Mouse (Mus musculus) urinary bladder, adult 2 months (tissue): Measurements from ENCODE around the gene Sall4. TPM values are rescaled to one million over a fixed set of nuclear protein-coding genes. Genes with fewer than 3 reads are reported as not detected.
A peak's percentile ranks its signal among the peaks of the same experiment; 100 is the strongest.
"Not testable (repeated sequence)": the region's sequence is repeated elsewhere in the genome, so short reads cannot be mapped to it uniquely, and the experiment has no call there.

Experiments used
- DNase-seq: peaks from one replicate; pipeline ENCODE4 v3.0.0; 2022; ENCODE audit warnings: low spot score
- polyA plus RNA-seq: library from polyadenylated mRNA; depleted of rRNA; stranded (reverse); fragments of >200 nt; gene quantifications from 2 replicates; pipeline ENCODE4 v1.2.3, GENCODE M21; 2012

The Sall4 gene
- polyA plus RNA-seq, 1 experiment, result 0.15 TPM

GRCm38 (mm10) chr2:168744406-168744805 is 23.3 kb downstream of the Sall4 start:
- not testable (repeated sequence) for DNase-seq

DNA sequence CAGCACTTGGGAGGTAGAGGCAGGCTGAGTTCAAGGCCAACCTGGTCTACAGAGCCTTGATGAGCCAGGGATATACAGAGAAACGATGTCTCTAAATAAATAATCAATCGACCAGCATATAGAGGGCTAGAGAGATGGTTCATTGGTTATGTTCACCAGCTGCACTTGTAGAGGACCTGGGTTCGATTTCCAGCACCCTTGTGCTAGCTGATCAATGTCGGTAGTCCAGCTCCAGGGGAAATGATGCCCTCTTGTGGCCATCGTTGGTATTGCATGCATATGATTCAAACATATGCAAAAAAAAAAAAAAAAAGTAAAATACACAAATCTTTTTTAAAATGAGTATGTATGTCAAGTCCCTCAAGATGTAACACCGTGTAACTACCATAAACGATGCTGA is 25.1 kb downstream of the Sall4 start:
- DNase-seq, result no peak

DNA sequence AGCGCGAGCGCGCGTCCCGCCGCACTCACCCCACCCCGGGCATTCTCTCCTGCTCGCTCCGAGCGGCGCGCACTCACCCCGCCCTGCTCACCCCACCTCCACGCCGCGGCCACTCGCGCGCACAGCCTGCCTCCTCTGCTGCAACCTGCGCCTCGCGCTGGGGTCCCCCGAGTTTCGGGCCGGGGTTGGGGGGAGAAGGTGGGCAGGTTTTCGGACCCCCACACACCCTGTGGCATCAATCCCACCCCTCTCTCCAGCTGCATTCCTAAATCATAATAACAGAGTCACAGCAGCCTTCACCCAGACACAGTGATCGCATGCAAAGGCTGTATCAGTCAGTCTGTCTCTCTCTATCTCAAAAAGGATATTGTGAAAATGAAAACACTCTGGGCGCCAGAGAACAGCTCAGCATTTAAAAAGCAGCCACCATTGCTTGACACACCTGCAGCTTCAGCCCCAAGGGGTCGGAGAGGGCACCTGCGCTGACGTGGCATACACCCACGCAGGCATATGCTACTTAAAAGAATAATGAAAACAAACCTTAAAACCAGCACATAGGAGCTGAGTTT is 25.6 kb downstream of the Sall4 start, which contains the start of gene Atp9a:
TSS of gene Atp9a (minus strand) at position 351 of the 569 bp plus-strand sequence.
- peak; percentile 59 for DNase-seq

GRCm38 (mm10) chr2:168741273-168742058 is 26.3 kb downstream of the Sall4 start:
- peak; percentile 81 for DNase-seq

DNA sequence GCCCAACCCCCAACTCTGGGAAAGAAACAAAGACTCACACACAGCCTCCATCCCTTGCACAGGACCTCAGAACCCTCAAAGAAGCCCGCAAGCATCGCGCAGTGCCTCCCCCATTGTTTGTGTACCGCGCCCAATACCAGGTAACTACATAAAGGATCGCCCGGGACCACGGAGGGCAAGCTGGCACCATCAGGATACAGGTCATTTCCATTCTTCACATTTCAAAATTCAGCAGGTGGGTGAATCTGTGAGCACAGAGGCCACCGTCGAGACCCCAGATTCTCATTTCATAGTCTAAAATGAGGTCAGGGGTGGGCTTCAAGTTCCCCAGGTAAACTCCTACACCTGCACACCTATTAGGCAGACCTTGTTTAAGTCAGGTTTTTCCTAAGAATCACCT is 27.2 kb downstream of the Sall4 start:
- no peak for DNase-seq

GRCm38 (mm10) chr2:168738854-168739253 is 28.9 kb downstream of the Sall4 start:
- DNase-seq, result no peak

GRCm38 (mm10) chr2:168737878-168738277 is 29.9 kb downstream of the Sall4 start:
- DNase-seq, result no peak

DNA sequence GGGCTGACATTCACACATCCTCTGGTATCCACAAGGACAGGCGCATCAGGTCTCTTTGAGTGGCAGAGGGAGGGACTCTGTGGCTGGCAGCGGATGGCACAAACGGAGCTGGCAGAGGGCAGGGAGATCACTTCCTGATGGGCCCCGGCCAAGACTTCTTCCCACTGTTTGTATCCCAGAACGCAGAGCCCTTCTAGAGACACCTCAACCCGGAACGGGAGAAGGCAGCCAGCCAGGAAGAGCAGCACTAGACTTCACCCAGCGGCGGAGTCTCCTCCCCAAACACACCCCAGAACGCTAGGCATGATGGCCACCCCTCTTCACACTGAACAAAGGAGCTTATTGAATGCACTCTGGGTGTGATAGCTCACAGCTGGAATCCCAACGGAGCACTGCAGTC is 33.7 kb downstream of the Sall4 start:
- DNase-seq, result no peak

GRCm38 (mm10) chr2:168731258-168731657 is 36.5 kb downstream of the Sall4 start:
- no peak for DNase-seq

DNA sequence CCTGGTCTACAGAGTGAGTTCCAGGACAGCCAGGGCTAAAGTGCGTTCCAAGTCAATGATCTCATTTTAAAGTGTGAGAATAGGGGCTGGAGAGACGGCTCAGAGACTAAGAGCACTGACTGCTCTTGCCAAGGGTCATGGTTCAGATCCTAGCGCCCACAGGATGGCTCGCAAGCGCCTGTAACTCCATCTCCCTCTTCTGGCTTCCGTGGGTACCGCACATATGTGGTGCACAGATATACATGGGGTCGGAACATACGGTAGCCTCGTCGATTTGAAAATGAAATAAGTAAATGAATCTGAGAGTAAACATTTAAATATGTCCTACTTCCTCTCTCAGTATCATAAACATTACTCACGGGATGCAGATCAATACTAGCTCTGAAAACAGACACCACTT is 38.0 kb downstream of the Sall4 start:
- no peak for DNase-seq

- no peak for DNase-seq
These were observed 39.7 kb downstream of the Sall4 start for GRCm38 (mm10) chr2:168728045-168728444.

DNA sequence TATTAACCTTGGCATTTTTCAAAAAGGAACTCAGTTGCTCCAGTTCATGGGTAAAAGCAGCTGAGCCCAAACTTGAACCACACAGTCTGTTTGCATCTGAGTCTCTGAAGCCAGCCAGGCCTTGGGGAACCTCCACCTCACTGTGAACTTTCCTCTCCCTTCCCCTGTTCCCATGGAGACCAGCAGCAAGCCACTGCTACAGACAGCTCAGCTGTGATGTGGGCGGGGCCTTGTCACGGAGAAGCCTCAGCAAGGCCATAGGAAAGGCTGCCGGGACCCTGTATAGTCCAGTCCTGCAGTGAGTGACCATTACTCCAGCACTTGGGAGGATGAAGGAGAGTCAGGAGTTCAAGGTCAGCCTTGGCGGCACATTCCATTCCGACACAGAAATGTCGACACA is 41.7 kb downstream of the Sall4 start:
- DNase-seq, result no peak

GRCm38 (mm10) chr2:168721313-168721712 is 46.4 kb downstream of the Sall4 start:
- DNase-seq, result no peak

- no peak for DNase-seq
These were observed 48.0 kb downstream of the Sall4 start for GRCm38 (mm10) chr2:168719742-168720141.

GRCm38 (mm10) chr2:168718735-168719134 is 49.0 kb downstream of the Sall4 start:
- no peak for DNase-seq

DNA sequence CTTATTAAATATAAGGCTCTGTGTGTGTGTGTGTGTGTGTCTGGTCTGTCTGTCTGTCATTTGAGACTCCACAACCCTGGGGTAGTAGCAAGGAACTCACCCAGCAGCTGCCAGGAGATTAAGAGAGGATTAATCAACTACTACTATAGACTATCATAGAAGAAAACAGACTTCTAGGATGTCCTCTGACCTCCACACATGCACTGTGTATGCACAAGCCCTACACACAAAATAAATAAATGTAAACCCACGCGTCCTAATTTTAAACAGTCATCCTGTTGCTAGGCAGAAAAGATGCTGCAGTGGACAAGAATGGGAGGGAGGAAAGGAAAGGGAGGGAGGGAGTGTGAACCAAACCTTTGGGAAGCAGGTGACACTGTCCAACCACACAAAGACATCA is 49.5 kb downstream of the Sall4 start:
- no peak for DNase-seq

- DNase-seq, result no peak
These were observed 55.3 kb downstream of the Sall4 start for GRCm38 (mm10) chr2:168712199-168713176.

DNA sequence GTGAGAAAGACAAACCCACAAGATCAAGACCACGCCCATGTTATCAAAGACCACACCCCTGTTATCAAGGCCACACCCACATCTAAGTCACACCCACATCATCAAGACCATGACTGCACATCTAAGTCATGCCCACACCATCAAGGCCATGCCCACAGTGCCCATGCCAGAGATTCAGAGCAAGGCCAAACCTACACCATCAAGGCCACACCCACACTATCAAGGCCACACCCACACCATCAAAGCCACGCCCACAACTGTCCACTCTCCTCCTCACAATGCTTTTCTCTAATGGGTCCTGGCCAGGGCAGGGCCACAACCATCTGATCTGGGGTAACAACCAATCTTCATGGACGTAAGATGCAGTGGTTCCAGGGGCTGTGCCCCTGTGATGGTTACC is 56.8 kb downstream of the Sall4 start:
- DNase-seq, result no peak

- no peak for DNase-seq
These were observed 60.0 kb downstream of the Sall4 start for GRCm38 (mm10) chr2:168707766-168708165.

GRCm38 (mm10) chr2:168702266-168702665 is 65.5 kb downstream of the Sall4 start:
- DNase-seq, result no peak
